In the genomic region with DNA sequence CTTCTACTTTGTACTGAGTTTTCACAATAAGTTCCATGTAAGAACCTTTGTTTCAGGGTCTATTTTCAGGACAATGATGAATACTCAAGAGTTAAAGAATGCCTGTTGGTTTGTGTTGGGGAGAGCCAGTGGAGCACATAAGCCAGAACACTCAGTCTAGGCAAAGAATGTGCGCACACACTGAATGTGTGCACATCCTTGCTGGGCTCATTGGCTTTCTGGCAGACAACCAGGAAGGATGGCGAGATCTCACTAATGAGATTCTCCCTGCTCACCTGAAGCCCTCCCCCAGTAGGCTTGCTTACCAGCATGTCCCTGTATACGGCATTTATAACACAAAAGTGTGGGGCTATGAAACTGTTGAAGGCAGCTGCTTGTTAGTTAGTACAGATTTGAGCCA, we compare ENCODE assay signal across 30 mouse cellular contexts.
DNase-seq lines count a peak whose midpoint lies in the region; ATAC-seq and TF ChIP-seq lines count a peak whose summit lies in the region.
"Had no signal": no experiment of that assay in that cellular context is flagged by ENCODE, and none has a peak within 500 bp of the region (broad histone marks: within the 10 kb centered on the region; RNA-seq: fewer than 3 reads in every experiment).

No protein-coding gene starts in this region.

- no peaks in the 10 kb centered on the region for H3K9me3 ChIP-seq in hindbrain, embryonic 16.5 days (ENCODE audit: control insufficient read depth, low read length)
- H3K9me3 ChIP-seq in hindbrain, embryonic 11.5 days (ENCODE audit: control insufficient read depth, low read length): no peaks in the 10 kb centered on the region
- no peaks in the 10 kb centered on the region for H3K9me3 ChIP-seq in midbrain, embryonic 16.5 days (replicated peaks; ENCODE audit: control insufficient read depth, low read length, poor library complexity, severe bottlenecking)
- H3K9me3 ChIP-seq in midbrain, embryonic 13.5 days: no peaks in the 10 kb centered on the region
- H3K9me3 ChIP-seq: embryonic facial prominence, embryonic 10.5 days; embryonic facial prominence, embryonic 13.5 days; forebrain, embryonic 15.5 days; heart, embryonic 10.5 days; heart, embryonic 13.5 days; intestine, embryonic 15.5 days had no signal

- no peak for TF ChIP-seq CTCF in cerebellum, adult 2 months (IDR thresholded peaks at IDR 0.05; ENCODE audit: borderline replicate concordance, insufficient read depth, low read depth, low read length)

- ATAC-seq in hindbrain, embryonic 16.5 days: peak; percentile 64
- no peak for ATAC-seq in hindbrain, embryonic 11.5 days (ENCODE audit: low FRiP score)
- peak; percentile 39; the same call in 1 of the 2 replicates for ATAC-seq in midbrain, embryonic 16.5 days
- ATAC-seq in midbrain, embryonic 13.5 days: no peak
- ATAC-seq: activated CD4-positive, CD25-positive, alpha-beta regulatory T cell, adult 4 months; forebrain, embryonic 15.5 days; intestine, embryonic 15.5 days had no signal

- H3K9ac ChIP-seq in hindbrain, embryonic 16.5 days (ENCODE audit: low read depth, low read length): no peak overlapping the region
- H3K9ac ChIP-seq in hindbrain, embryonic 11.5 days (ENCODE audit: low read depth, low read length): no peak overlapping the region
- no peak overlapping the region for H3K9ac ChIP-seq in midbrain, embryonic 16.5 days (ENCODE audit: low read depth, low read length)
- no peak overlapping the region for H3K9ac ChIP-seq in midbrain, embryonic 13.5 days (replicated peaks)
- H3K9ac ChIP-seq: embryonic facial prominence, embryonic 13.5 days; forebrain, embryonic 15.5 days; heart, embryonic 13.5 days; hindbrain, embryonic 14.5 days; intestine, embryonic 15.5 days had no signal

- H3K36me3 ChIP-seq in hindbrain, embryonic 16.5 days (ENCODE audit: control insufficient read depth, insufficient read depth, low read length): no peaks in the 10 kb centered on the region
- H3K36me3 ChIP-seq in hindbrain, embryonic 11.5 days (ENCODE audit: control insufficient read depth, insufficient read depth, low read length): no peaks in the 10 kb centered on the region
- H3K36me3 ChIP-seq in midbrain, embryonic 16.5 days (ENCODE audit: control insufficient read depth, insufficient read depth, low read length): no peaks in the 10 kb centered on the region
- no peaks in the 10 kb centered on the region for H3K36me3 ChIP-seq in midbrain, embryonic 13.5 days
- H3K36me3 ChIP-seq: embryonic facial prominence, embryonic 10.5 days; embryonic facial prominence, embryonic 13.5 days; forebrain, embryonic 15.5 days; heart, embryonic 10.5 days; heart, embryonic 13.5 days; intestine, embryonic 15.5 days had no signal

- no peaks in the 10 kb centered on the region for H3K27me3 ChIP-seq in cerebellum, adult 2 months (ENCODE audit: control insufficient read depth, insufficient read depth, low read length)
- H3K27me3 ChIP-seq in hindbrain, embryonic 16.5 days (replicated peaks; ENCODE audit: control insufficient read depth, insufficient read depth, low read length): no peaks in the 10 kb centered on the region
- no peaks in the 10 kb centered on the region for H3K27me3 ChIP-seq in hindbrain, embryonic 11.5 days (ENCODE audit: control insufficient read depth, insufficient read depth, low read length)
- no peaks in the 10 kb centered on the region for H3K27me3 ChIP-seq in midbrain, embryonic 16.5 days (ENCODE audit: control insufficient read depth, insufficient read depth, low read depth, low read length)
- H3K27me3 ChIP-seq in midbrain, embryonic 13.5 days: no peaks in the 10 kb centered on the region
- H3K27me3 ChIP-seq: embryonic facial prominence, embryonic 13.5 days; heart, embryonic 13.5 days; intestine, embryonic 15.5 days had no signal

- H3K4me1 ChIP-seq in cerebellum, adult 2 months (ENCODE audit: control insufficient read depth, insufficient read depth, low read length): no peaks in the 10 kb centered on the region
- H3K4me1 ChIP-seq in hindbrain, embryonic 16.5 days (ENCODE audit: control insufficient read depth, insufficient read depth, low read depth, low read length): no peaks in the 10 kb centered on the region
- no peaks in the 10 kb centered on the region for H3K4me1 ChIP-seq in hindbrain, embryonic 11.5 days (replicated peaks; ENCODE audit: control insufficient read depth, insufficient read depth, low read length)
- no peaks in the 10 kb centered on the region for H3K4me1 ChIP-seq in midbrain, embryonic 16.5 days (ENCODE audit: control insufficient read depth, insufficient read depth, low read length)
- no peaks in the 10 kb centered on the region for H3K4me1 ChIP-seq in midbrain, embryonic 13.5 days (replicated peaks)
- H3K4me1 ChIP-seq: embryonic facial prominence, embryonic 10.5 days; embryonic facial prominence, embryonic 13.5 days; heart, embryonic 10.5 days; heart, embryonic 13.5 days; intestine, embryonic 15.5 days had no signal

- DNase-seq in cerebellum, postnatal 14 days: peak; percentile 15 to 24
- no peak for DNase-seq in cerebellum, adult 2 months
- DNase-seq in hindbrain, embryonic 11.5 days (ENCODE audit: low spot score): no peak
- DNase-seq in Muller cell, postnatal 12 days (ENCODE audit: inconsistent ontology term): peak; percentile 38
- no peak for DNase-seq in adrenal gland, adult 2 months
- DNase-seq: adrenal gland, postnatal 10 days; adrenal gland, postnatal 36 days; B cell, adult 2 months; cerebellum, adult 11 months; cerebellum, adult 8-10 months; cerebellum, postnatal 36 days; embryo, embryonic 11 days; gastrocnemius, postnatal 10 days; gastrocnemius, postnatal 36 days; heart, adult 2 months; heart, postnatal 14 days; kidney, adult 11 months; kidney, adult 8-10 months had no signal

- WGBS in cerebellum, adult 2 months: 31% methylated on average over 3 of the region's 3 CpGs
- 70% methylated on average over 3 of the region's 3 CpGs for WGBS in hindbrain, embryonic 16.5 days
- 89% methylated on average over 3 of the region's 3 CpGs for WGBS in hindbrain, embryonic 11.5 days
- 82% methylated on average over 3 of the region's 3 CpGs for WGBS in midbrain, embryonic 16.5 days
- 83% methylated on average over 3 of the region's 3 CpGs for WGBS in midbrain, embryonic 13.5 days

- no peak overlapping the region for H3K4me2 ChIP-seq in hindbrain, embryonic 16.5 days (ENCODE audit: low read length)
- no peak overlapping the region for H3K4me2 ChIP-seq in hindbrain, embryonic 11.5 days (replicated peaks; ENCODE audit: low read depth, low read length)
- H3K4me2 ChIP-seq in midbrain, embryonic 16.5 days (ENCODE audit: low read length): no peak overlapping the region
- no peak overlapping the region for H3K4me2 ChIP-seq in midbrain, embryonic 13.5 days (replicated peaks)
- H3K4me2 ChIP-seq: embryonic facial prominence, embryonic 13.5 days; forebrain, embryonic 15.5 days; heart, embryonic 13.5 days; hindbrain, embryonic 14.5 days; intestine, embryonic 15.5 days had no signal

- no peak overlapping the region for H3K27ac ChIP-seq in cerebellum, adult 2 months (ENCODE audit: insufficient read depth, low read length)
- no peak overlapping the region for H3K27ac ChIP-seq in hindbrain, embryonic 16.5 days (ENCODE audit: low read depth, low read length)
- H3K27ac ChIP-seq in hindbrain, embryonic 11.5 days (ENCODE audit: low read depth, low read length): no peak overlapping the region
- no peak overlapping the region for H3K27ac ChIP-seq in midbrain, embryonic 16.5 days (ENCODE audit: low read length)
- no peak overlapping the region for H3K27ac ChIP-seq in midbrain, embryonic 13.5 days
- H3K27ac ChIP-seq: embryonic facial prominence, embryonic 10.5 days; embryonic facial prominence, embryonic 13.5 days; forebrain, embryonic 15.5 days; heart, adult 2 months; heart, embryonic 10.5 days; heart, embryonic 13.5 days; hindbrain, embryonic 14.5 days; intestine, embryonic 15.5 days had no signal

- H3K4me3 ChIP-seq in cerebellum, adult 2 months (replicated peaks; ENCODE audit: insufficient read depth, low read depth, low read length): no peak overlapping the region
- H3K4me3 ChIP-seq in hindbrain, embryonic 16.5 days (ENCODE audit: low read length): no peak overlapping the region
- no peak overlapping the region for H3K4me3 ChIP-seq in hindbrain, embryonic 11.5 days (ENCODE audit: low read depth, low read length)
- no peak overlapping the region for H3K4me3 ChIP-seq in midbrain, embryonic 16.5 days (ENCODE audit: low read depth, low read length)
- H3K4me3 ChIP-seq in midbrain, embryonic 13.5 days (replicated peaks): no peak overlapping the region
- H3K4me3 ChIP-seq: embryonic facial prominence, embryonic 10.5 days; embryonic facial prominence, embryonic 13.5 days; erythroblast, embryonic 14.5 days; forebrain, embryonic 15.5 days; heart, adult 2 months; heart, embryonic 10.5 days; heart, embryonic 13.5 days; intestine, embryonic 15.5 days had no signal

- no peak for TF ChIP-seq POLR2A in cerebellum, adult 2 months (IDR thresholded peaks at IDR 0.05; ENCODE audit: borderline replicate concordance, insufficient read depth, low read length)

Comparison
In these comparisons a context has a peak if more than half of its experiments do, and no peak if none do; other contexts are left out.
1. DNase-seq: peak in cerebellum, postnatal 14 days (2 of 2) and Muller cell, postnatal 12 days (single experiment); none in cerebellum, adult 2 months (0 of 2), hindbrain, embryonic 11.5 days (single experiment) and adrenal gland, adult 2 months (single experiment).
2. ATAC-seq: peak in hindbrain, embryonic 16.5 days (single experiment) and midbrain, embryonic 16.5 days (single experiment); none in hindbrain, embryonic 11.5 days (single experiment) and midbrain, embryonic 13.5 days (single experiment).